In genomic region chr5:64605171-64605570, GRCm38 (mm10) we compare ENCODE assay signal across 22 mouse cellular contexts.
DNase-seq lines count a peak whose midpoint lies in the region; ATAC-seq and TF ChIP-seq lines count a peak whose summit lies in the region.
"Had no signal": no experiment of that assay in that cellular context is flagged by ENCODE, and none has a peak within 500 bp of the region (broad histone marks: within the 10 kb centered on the region; RNA-seq: fewer than 3 reads in every experiment).

No protein-coding gene starts in this region.

- H3K36me3 ChIP-seq in forebrain, embryonic 11.5 days (ENCODE audit: control insufficient read depth, insufficient read depth, low read length) = no peaks in the 10 kb centered on the region
- 0 out of 2 replicates have a peak, but pooled peaks cover 4% of the 10 kb centered on the region for H3K36me3 ChIP-seq in forebrain, embryonic 10.5 days (replicated peaks)
- no peaks in the 10 kb centered on the region for H3K36me3 ChIP-seq in heart, embryonic 11.5 days (ENCODE audit: control insufficient read depth, insufficient read depth, low read length)
- no peaks in the 10 kb centered on the region for H3K36me3 ChIP-seq in kidney, adult 2 months (ENCODE audit: control insufficient read depth, insufficient read depth, low read length)
- no peaks in the 10 kb centered on the region for H3K36me3 ChIP-seq in kidney, embryonic 15.5 days
- H3K36me3 ChIP-seq in midbrain, embryonic 11.5 days (ENCODE audit: control insufficient read depth, insufficient read depth, low read length) = no peaks in the 10 kb centered on the region
- no peaks in the 10 kb centered on the region for H3K36me3 ChIP-seq in midbrain, embryonic 16.5 days (ENCODE audit: control insufficient read depth, insufficient read depth, low read length)
- H3K36me3 ChIP-seq: G1E had no signal

- peak; percentile 41 for DNase-seq in forebrain, embryonic 11.5 days (ENCODE audit: low spot score)
- no peak for DNase-seq in forebrain, embryonic 10.5 days (ENCODE audit: extremely low spot score, low spot score)
- DNase-seq in heart, adult 11 months = peak; percentile 54
- no peak for DNase-seq in kidney, adult 2 months
- DNase-seq in midbrain, embryonic 11.5 days (ENCODE audit: low spot score, missing footprints) = peak; percentile 82
- DNase-seq: adrenal gland, adult 2 months; adrenal gland, adult 8-10 months; adrenal gland, postnatal 10 days; adrenal gland, postnatal 14 days; adrenal gland, postnatal 25 days; adrenal gland, postnatal 36 days; B cell, adult 2 months; cerebellum, adult 11 months; cerebellum, adult 11-12 months had no signal

- no peak overlapping the region for H3K4me2 ChIP-seq in forebrain, embryonic 11.5 days (ENCODE audit: low read depth, low read length, severe bottlenecking)
- H3K4me2 ChIP-seq in heart, embryonic 11.5 days = no peak overlapping the region
- no peak overlapping the region for H3K4me2 ChIP-seq in kidney, embryonic 15.5 days
- H3K4me2 ChIP-seq in midbrain, embryonic 11.5 days = no peak overlapping the region
- H3K4me2 ChIP-seq in midbrain, embryonic 16.5 days (ENCODE audit: low read length) = no peak overlapping the region

- H3K9ac ChIP-seq in forebrain, embryonic 11.5 days (ENCODE audit: low read length) = no peak overlapping the region
- no peak overlapping the region for H3K9ac ChIP-seq in heart, embryonic 11.5 days (ENCODE audit: low read depth, low read length)
- no peak overlapping the region for H3K9ac ChIP-seq in kidney, embryonic 15.5 days
- H3K9ac ChIP-seq in midbrain, embryonic 11.5 days (ENCODE audit: low read length) = no peak overlapping the region
- H3K9ac ChIP-seq in midbrain, embryonic 16.5 days (ENCODE audit: low read depth, low read length) = no peak overlapping the region

- no peak overlapping the region for H3K27ac ChIP-seq in forebrain, embryonic 11.5 days (ENCODE audit: low read depth, low read length)
- no peak overlapping the region for H3K27ac ChIP-seq in forebrain, embryonic 10.5 days
- no peak overlapping the region for H3K27ac ChIP-seq in heart, embryonic 11.5 days (ENCODE audit: low read depth, low read length)
- H3K27ac ChIP-seq in kidney, adult 2 months (ENCODE audit: insufficient read depth, low read depth, low read length) = peak overlapping the region; percentile 36; the same call in 1 of the 2 replicates
- no peak overlapping the region for H3K27ac ChIP-seq in kidney, embryonic 15.5 days
- H3K27ac ChIP-seq in midbrain, embryonic 11.5 days (ENCODE audit: low read depth, low read length) = no peak overlapping the region
- H3K27ac ChIP-seq in midbrain, embryonic 16.5 days (ENCODE audit: low read length) = no peak overlapping the region

- TF ChIP-seq POLR2A in kidney, adult 2 months (IDR thresholded peaks at IDR 0.05; ENCODE audit: low read depth, low read length) = no peak

- H3K9me3 ChIP-seq in forebrain, embryonic 11.5 days (ENCODE audit: control insufficient read depth, low read length) = no peaks in the 10 kb centered on the region; the same call in 1 of the 2 replicates
- H3K9me3 ChIP-seq in forebrain, embryonic 10.5 days = peaks cover 10% of the 10 kb centered on the region; the same call in 1 of the 2 replicates
- H3K9me3 ChIP-seq in heart, embryonic 11.5 days (replicated peaks; ENCODE audit: control insufficient read depth, low read length) = no peaks in the 10 kb centered on the region
- H3K9me3 ChIP-seq in kidney, embryonic 15.5 days (replicated peaks) = no peaks in the 10 kb centered on the region
- H3K9me3 ChIP-seq in midbrain, embryonic 11.5 days (ENCODE audit: control insufficient read depth, low read length) = no peaks in the 10 kb centered on the region
- H3K9me3 ChIP-seq in midbrain, embryonic 16.5 days (replicated peaks; ENCODE audit: control insufficient read depth, low read length, poor library complexity, severe bottlenecking) = no peaks in the 10 kb centered on the region
- H3K9me3 ChIP-seq: G1E had no signal

- TF ChIP-seq CTCF in kidney, adult 2 months (conservative IDR thresholded peaks at IDR 0.05; ENCODE audit: insufficient read depth, insufficient read length, low read depth, low read length) = no peak

- peaks cover 1% of the 10 kb centered on the region for H3K4me1 ChIP-seq in forebrain, embryonic 11.5 days (replicated peaks; ENCODE audit: control insufficient read depth, insufficient read depth, low read length)
- H3K4me1 ChIP-seq in forebrain, embryonic 10.5 days = peaks cover 41% of the 10 kb centered on the region
- peaks cover 28% of the 10 kb centered on the region for H3K4me1 ChIP-seq in heart, embryonic 11.5 days (ENCODE audit: control insufficient read depth, insufficient read depth, low read length)
- peaks cover 23% of the 10 kb centered on the region for H3K4me1 ChIP-seq in kidney, adult 2 months (ENCODE audit: control insufficient read depth, insufficient read depth, low read length)
- peaks cover 35% of the 10 kb centered on the region for H3K4me1 ChIP-seq in kidney, embryonic 15.5 days
- peaks cover 5% of the 10 kb centered on the region for H3K4me1 ChIP-seq in midbrain, embryonic 11.5 days (ENCODE audit: control insufficient read depth, insufficient read depth, low read length)
- H3K4me1 ChIP-seq in midbrain, embryonic 16.5 days (ENCODE audit: control insufficient read depth, insufficient read depth, low read length) = no peaks in the 10 kb centered on the region

- H3K27me3 ChIP-seq in forebrain, embryonic 11.5 days (ENCODE audit: control insufficient read depth, insufficient read depth, low read length) = no peaks in the 10 kb centered on the region
- H3K27me3 ChIP-seq in forebrain, embryonic 10.5 days (ENCODE audit: poor library complexity, severe bottlenecking) = no peaks in the 10 kb centered on the region
- H3K27me3 ChIP-seq in heart, embryonic 11.5 days (ENCODE audit: control insufficient read depth, insufficient read depth, low read length) = no peaks in the 10 kb centered on the region
- H3K27me3 ChIP-seq in kidney, adult 2 months (replicated peaks; ENCODE audit: control insufficient read depth, insufficient read depth, low read length) = no peaks in the 10 kb centered on the region
- no peaks in the 10 kb centered on the region for H3K27me3 ChIP-seq in kidney, embryonic 15.5 days
- no peaks in the 10 kb centered on the region for H3K27me3 ChIP-seq in midbrain, embryonic 11.5 days (ENCODE audit: control insufficient read depth, insufficient read depth, low read length)
- no peaks in the 10 kb centered on the region for H3K27me3 ChIP-seq in midbrain, embryonic 16.5 days (ENCODE audit: control insufficient read depth, insufficient read depth, low read depth, low read length)
- H3K27me3 ChIP-seq: CH12.LX, Patski had no signal

- H3K4me3 ChIP-seq in forebrain, embryonic 11.5 days (ENCODE audit: low read depth, low read length) = no peak overlapping the region
- no peak overlapping the region for H3K4me3 ChIP-seq in forebrain, embryonic 10.5 days
- H3K4me3 ChIP-seq in heart, embryonic 11.5 days (ENCODE audit: low read depth, low read length) = no peak overlapping the region
- H3K4me3 ChIP-seq in kidney, adult 2 months (ENCODE audit: insufficient read depth, low read depth, low read length) = no peak overlapping the region
- no peak overlapping the region for H3K4me3 ChIP-seq in kidney, embryonic 15.5 days (replicated peaks)
- H3K4me3 ChIP-seq in midbrain, embryonic 11.5 days (ENCODE audit: low read depth, low read length) = no peak overlapping the region
- no peak overlapping the region for H3K4me3 ChIP-seq in midbrain, embryonic 16.5 days (ENCODE audit: low read depth, low read length)

- no peak for ATAC-seq in forebrain, embryonic 11.5 days (replicated peaks; ENCODE audit: low FRiP score)
- ATAC-seq in heart, embryonic 11.5 days (replicated peaks; ENCODE audit: insufficient number of reproducible peaks, low FRiP score, low TSS enrichment) = no peak
- no peak for ATAC-seq in kidney, embryonic 15.5 days (replicated peaks; ENCODE audit: low FRiP score)
- ATAC-seq in midbrain, embryonic 11.5 days (ENCODE audit: low FRiP score) = no peak
- no peak for ATAC-seq in midbrain, embryonic 16.5 days
- ATAC-seq: activated CD4-positive, CD25-positive, alpha-beta regulatory T cell, adult 4 months; CD4-positive, CD25-positive, alpha-beta regulatory T cell, adult 4 months; Patski had no signal

Comparison
In these comparisons a context has a peak if more than half of its experiments do, and no peak if none do; other contexts are left out.
1. DNase-seq: peak in forebrain, embryonic 11.5 days (single experiment), heart, adult 11 months (single experiment) and midbrain, embryonic 11.5 days (single experiment); none in forebrain, embryonic 10.5 days (single experiment) and kidney, adult 2 months (single experiment).